Mouse (Mus musculus): ENCODE measurements around the gene Mfsd6l. TPM values are rescaled to one million over a fixed set of nuclear protein-coding genes. Genes with fewer than 3 reads are reported as not detected.

Gene Mfsd6l
- total RNA-seq, 2 experiments from 2014 or later: 1.9 to 2.4 TPM

DNA sequence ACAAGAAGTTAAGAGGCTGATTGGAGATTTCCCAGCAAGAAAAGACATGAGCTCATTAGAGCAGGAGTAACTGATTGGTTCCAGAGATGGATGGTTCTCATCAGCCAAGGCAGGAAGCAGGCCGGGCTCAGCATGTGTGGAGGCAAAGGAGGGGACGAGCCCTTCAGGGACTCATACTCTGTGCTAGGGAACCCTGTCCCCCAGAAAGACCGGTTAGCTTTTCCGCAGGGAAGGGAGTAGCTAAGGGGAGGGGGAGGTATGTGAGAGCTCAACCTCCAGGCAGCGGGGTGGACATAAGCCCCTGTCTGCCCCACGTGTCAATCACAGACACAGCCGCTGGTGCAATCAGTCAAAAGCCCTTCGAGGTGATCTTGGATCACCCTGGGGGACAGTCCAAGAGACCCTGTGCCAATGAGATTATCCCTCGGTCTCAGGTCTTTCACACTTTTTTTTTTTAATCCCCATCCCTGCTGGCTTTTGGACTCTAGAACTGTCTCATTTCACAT, 45.6 kb downstream of the Mfsd6l start:
- no peak for ATAC-seq (ENCODE audit: poor library complexity, severe bottlenecking)

DNA sequence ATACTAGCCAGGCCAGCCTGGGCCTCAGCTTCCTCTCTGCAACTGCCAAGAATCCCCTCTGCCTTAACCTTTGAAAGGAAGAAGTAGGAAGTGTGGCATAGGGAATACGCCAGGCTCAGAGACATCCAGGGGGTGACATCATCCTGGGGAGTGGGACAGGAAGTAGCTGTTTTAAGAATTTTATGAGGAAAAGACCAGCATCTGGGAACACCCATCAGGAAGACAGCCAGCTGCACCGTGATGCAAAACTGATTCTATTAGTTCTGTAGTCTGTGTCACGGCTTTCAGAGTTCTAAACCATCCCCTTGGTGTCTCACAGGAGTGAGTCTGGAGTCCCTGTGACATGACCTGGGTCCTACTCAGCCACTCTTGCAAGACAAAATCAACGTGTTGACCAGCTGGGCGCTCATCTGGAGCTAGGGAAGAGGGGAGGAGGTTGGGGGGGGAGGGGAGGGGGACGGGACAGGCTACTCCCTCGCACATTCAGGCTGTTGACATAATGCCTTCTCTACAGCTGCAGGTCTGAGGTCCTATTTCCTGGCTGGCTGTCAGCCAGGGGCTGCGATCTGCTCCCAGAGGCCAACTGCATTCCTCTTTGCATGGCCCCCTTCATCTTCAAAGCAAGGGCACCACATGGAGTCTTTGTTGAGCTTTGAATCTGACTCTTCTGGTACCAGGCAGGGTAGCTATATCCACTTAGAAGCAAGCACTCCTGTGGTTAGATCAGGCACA, 46.4 kb downstream of the Mfsd6l start:
- no peak for ATAC-seq (ENCODE audit: poor library complexity, severe bottlenecking)

DNA sequence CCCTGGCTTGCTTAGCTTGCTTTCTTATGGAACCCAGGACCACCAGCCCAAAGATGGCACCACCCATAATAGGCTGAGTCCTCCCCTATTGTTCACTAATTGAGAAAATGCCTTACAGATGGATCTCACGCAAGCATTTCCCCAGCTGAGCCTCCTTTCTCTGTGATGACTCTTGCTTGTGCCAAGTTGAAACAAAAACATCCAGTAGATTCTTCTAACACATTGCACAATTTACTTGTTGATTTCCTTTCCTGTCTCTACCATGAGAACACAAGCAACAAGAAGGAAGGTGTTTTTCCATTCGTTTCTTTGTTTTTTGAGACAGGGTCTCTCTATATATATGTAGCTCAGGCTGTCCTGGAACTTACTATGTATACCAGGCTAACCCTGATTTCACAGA, 51.1 kb downstream of the Mfsd6l start:
- no peak for ATAC-seq (ENCODE audit: poor library complexity, severe bottlenecking)

Other genes with a start within 250 kb of the Mfsd6l start
- not detected in 2 replicates for gene Ntn1, start 155.4 kb upstream of the Mfsd6l start, total RNA-seq (2015)
- gene Ntn1, start 155.4 kb upstream of the Mfsd6l start, total RNA-seq (2017): 0.08 TPM in 1 of 2 replicates, not detected in the other
- 55.3 and 61.8 TPM in 2 replicates for gene Pik3r5, start 124.1 kb upstream of the Mfsd6l start, total RNA-seq (2015)
- gene Pik3r5, start 124.1 kb upstream of the Mfsd6l start, total RNA-seq (2017): 37.0 and 40.8 TPM in 2 replicates
- gene Pik3r6, start 53.2 kb upstream of the Mfsd6l start, total RNA-seq (2015): 35.9 TPM in 2 replicates
- 63.6 and 67.3 TPM in 2 replicates for gene Pik3r6, start 53.2 kb upstream of the Mfsd6l start, total RNA-seq (2017)
- not detected in 2 replicates for gene Ccdc42, start 30.8 kb downstream of the Mfsd6l start, total RNA-seq (2015)
- gene Ccdc42, start 30.8 kb downstream of the Mfsd6l start, total RNA-seq (2017): not detected in 2 replicates
- 1.6 and 1.9 TPM in 2 replicates for gene Myh10, start 135.4 kb downstream of the Mfsd6l start, total RNA-seq (2015)
- gene Myh10, start 135.4 kb downstream of the Mfsd6l start, total RNA-seq (2017): 0.59 and 1.5 TPM in 2 replicates